Mouse (Mus musculus): ENCODE measurements at regions not wholly inside any gene's neighbourhood (a gene's known extent, or its start where the extent isn't known, plus 50 kb on each side); places are given as distances from the start of the nearest gene placed in this dataset.

DNA sequence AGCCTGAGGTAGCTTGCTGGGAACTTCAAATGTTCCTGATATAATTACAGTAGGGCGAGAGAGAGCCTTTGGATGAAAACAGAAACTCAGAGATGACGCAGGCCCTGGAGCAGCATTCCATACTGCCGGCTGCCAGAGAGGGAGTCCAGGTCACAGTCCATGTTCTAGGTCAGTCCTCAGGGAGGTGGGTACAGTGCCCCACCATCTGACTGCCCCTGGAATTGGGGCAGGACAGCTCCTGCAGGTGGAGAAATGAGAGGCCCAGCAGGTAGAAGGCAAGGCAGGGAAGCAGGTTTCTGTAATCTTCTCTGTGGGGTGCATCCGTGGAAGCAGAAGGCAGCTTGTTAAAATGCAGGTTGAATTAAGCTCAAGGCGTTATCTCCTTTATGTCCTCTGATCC lies 94.5 kb upstream of the 4930596D02Rik start:
- ATAC-seq (ENCODE audit: insufficient number of reproducible peaks, low FRiP score, low TSS enrichment), result peak; percentile 74; the same call in 1 of the 2 replicates

DNA sequence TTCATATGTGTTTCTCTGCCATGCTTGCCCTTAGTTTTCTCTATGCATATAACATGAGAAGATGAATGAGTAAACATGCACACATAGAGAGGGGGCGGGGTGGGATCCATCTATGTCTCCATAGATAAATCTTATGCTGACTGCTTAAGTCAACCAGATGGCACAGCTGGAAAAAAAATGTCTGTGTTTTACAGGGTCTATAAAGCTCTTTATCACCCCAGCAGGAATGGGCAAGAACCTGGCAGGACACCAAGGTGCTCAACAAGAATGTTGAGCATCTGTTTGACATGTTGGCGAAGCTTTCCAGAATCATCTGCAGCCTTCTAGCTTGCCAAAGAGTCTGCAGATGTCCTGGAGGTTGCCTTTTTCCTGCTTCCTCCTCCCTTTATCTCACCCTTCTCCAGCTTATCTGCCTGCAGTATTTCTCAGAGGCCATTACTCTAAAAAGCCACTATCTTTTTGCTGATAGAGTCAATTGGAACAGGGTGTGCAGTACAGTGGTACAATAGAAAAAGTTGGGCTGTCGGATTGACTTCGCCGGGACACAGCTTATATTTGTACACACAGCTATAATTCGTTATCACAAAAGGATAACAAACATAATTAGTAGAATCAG lies 73.0 kb upstream of the 4930596D02Rik start:
- ATAC-seq (ENCODE audit: insufficient number of reproducible peaks, low FRiP score, low TSS enrichment), result no peak

DNA sequence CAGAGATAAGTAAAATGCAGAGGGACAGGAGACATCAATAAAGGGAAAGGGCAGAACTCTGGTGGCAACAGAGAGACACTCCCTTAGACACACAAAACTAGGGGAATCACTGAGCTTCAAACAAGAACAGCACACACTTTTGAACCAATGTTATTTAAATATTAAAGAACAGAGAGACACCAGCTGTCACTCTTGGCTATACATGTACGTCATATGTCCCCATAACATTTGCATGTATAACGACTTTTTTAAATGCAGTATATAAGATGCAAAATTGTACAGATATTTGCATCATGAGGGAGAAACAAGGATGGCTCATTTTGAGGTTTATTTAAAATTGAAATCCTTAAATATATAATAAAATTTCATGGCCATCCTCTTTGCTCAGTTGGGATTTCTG lies 62.5 kb upstream of the 4930596D02Rik start:
- no peak for ATAC-seq (ENCODE audit: insufficient number of reproducible peaks, low FRiP score, low TSS enrichment)
